Mouse (Mus musculus): ENCODE data around the gene Fam81b. TPM values are rescaled to one million over a fixed set of nuclear protein-coding genes. Genes with fewer than 3 reads are reported as not detected.
"Not testable (repeated sequence)": the region's sequence is repeated elsewhere in the genome, so short reads cannot be mapped to it uniquely, and the experiment has no call there.

The Fam81b gene
- total RNA-seq (2021) = under 1 TPM; 0.10 to 0.42 TPM
- long read RNA-seq, experiment 1 = 0 reads
- long read RNA-seq, experiment 2 = 0 reads

GRCm38 (mm10) chr13:76304637-76305122 lies at the start of gene Fam81b:
TSS of gene Fam81b (minus strand) at chr13:76305072.
- DNase-seq (ENCODE audit: low spot score in 2 of 2) = no peak

GRCm38 (mm10) chr13:76345941-76346340 lies 41.1 kb upstream of the Fam81b start:
- DNase-seq (ENCODE audit: low spot score in 2 of 2) = not testable (repeated sequence)

GRCm38 (mm10) chr13:76318635-76319034 lies 13.8 kb upstream of the Fam81b start:
- no peak for DNase-seq (ENCODE audit: low spot score in 2 of 2)

- no peak for DNase-seq (ENCODE audit: low spot score in 2 of 2)
Observed at GRCm38 (mm10) chr13:76311580-76311979, 6.7 kb upstream of the Fam81b start.

- no peak for DNase-seq (ENCODE audit: low spot score in 2 of 2)
Observed at GRCm38 (mm10) chr13:76308811-76309210, 3.9 kb upstream of the Fam81b start.

GRCm38 (mm10) chr13:76305655-76306365 lies 938 bp upstream of the Fam81b start:
- DNase-seq (ENCODE audit: low spot score in 2 of 2) = no peak

- no peak for DNase-seq (ENCODE audit: low spot score in 2 of 2)
Observed at GRCm38 (mm10) chr13:76305241-76305640, 369 bp upstream of the Fam81b start.

- DNase-seq (ENCODE audit: low spot score in 2 of 2) = no peak
Observed at GRCm38 (mm10) chr13:76304201-76304600, 671 bp downstream of the Fam81b start.

- DNase-seq (ENCODE audit: low spot score in 2 of 2) = no peak
Observed at GRCm38 (mm10) chr13:76303160-76303559, 1.7 kb downstream of the Fam81b start.

GRCm38 (mm10) chr13:76302056-76302455 lies 2.8 kb downstream of the Fam81b start:
- no peak for DNase-seq (ENCODE audit: low spot score in 2 of 2)

- no peak for DNase-seq (ENCODE audit: low spot score in 2 of 2)
Observed at GRCm38 (mm10) chr13:76292050-76292449, 12.8 kb downstream of the Fam81b start.

GRCm38 (mm10) chr13:76284597-76284996 lies 20.3 kb downstream of the Fam81b start:
- DNase-seq (ENCODE audit: low spot score in 2 of 2) = no peak

- no peak for DNase-seq (ENCODE audit: low spot score in 2 of 2)
Observed at GRCm38 (mm10) chr13:76264361-76265026, 40.4 kb downstream of the Fam81b start.

- DNase-seq (ENCODE audit: low spot score in 2 of 2) = no peak
Observed at GRCm38 (mm10) chr13:76258766-76259165, 46.1 kb downstream of the Fam81b start.

- no peak for DNase-seq (ENCODE audit: low spot score in 2 of 2)
Observed at GRCm38 (mm10) chr13:76256350-76256749, 48.5 kb downstream of the Fam81b start.

- no peak for DNase-seq (ENCODE audit: low spot score in 2 of 2)
Observed at GRCm38 (mm10) chr13:76250092-76250491, 54.8 kb downstream of the Fam81b start.

GRCm38 (mm10) chr13:76249066-76249465 lies 55.8 kb downstream of the Fam81b start:
- no peak for DNase-seq (ENCODE audit: low spot score in 2 of 2)

GRCm38 (mm10) chr13:76215397-76215796 lies 89.5 kb downstream of the Fam81b start:
- no peak for DNase-seq (ENCODE audit: low spot score in 2 of 2)

GRCm38 (mm10) chr13:76214928-76215327 lies 89.9 kb downstream of the Fam81b start:
- DNase-seq (ENCODE audit: low spot score in 2 of 2) = no peak

GRCm38 (mm10) chr13:76199943-76200342 lies 104.9 kb downstream of the Fam81b start:
- no peak for DNase-seq (ENCODE audit: low spot score in 2 of 2)

- DNase-seq (ENCODE audit: low spot score in 2 of 2) = no peak
Observed at GRCm38 (mm10) chr13:76197297-76197848, 107.5 kb downstream of the Fam81b start.
